Mouse (Mus musculus): ENCODE data around the gene Ccr10. TPM values are rescaled to one million over a fixed set of nuclear protein-coding genes. Genes with fewer than 3 reads are reported as not detected.

The Ccr10 gene
- total RNA-seq, 2 experiments from 2014 or later, result not detected

DNA sequence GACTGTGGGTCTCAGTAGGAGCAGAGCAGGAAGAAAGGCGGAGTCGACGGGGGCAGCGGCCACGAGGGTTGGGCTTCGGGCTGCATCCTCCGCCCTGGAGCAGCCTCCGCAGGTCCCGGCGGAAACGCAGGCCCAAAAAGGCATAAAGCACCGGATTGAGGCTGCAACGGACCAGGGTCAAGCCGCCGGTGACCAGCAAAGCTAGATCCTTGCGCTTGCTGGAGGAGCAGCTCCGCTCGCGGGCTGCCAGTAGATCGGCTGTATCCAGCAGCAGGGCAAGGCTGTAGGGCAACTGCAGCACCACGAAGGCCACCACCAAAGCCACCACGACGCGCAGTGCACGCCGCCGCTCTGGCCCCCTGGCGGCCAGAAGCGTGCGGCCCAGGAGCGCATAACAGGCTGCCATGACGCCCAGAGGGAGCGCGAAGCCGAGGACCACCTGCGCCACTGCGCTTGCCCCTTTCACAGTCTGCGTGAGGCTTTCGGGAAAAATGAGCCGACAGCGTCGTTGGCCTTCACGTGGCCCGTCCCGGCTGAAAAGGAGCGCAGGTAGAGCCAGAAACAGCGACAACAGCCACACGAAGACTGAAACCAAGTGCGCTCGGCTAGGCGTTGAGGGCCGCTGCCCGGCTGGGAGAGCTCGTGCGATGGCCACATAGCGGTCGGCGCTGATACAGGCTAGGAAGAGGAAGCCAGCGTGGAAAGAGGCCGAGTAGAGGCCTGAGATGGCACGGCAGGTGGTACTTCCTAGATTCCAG, 1.4 kb downstream of the Ccr10 start:
- peak overlapping the region; percentile 71 for H3K4me3 ChIP-seq
- intact Hi-C loops (cut with DNase I), result loop anchor here (1.0 to 5.0 kb wide), 3 partner anchors 55 to 192 kb away; partner anchors contain the start of genes Psmc3ip, Retreg3 and Tubg1
- DNase-seq, result peak; percentile 88
- peak overlapping the region; percentile 93 for H3K27ac ChIP-seq
- peak; percentile 98 for TF ChIP-seq CTCF (IDR thresholded peaks at IDR 0.05)

DNA sequence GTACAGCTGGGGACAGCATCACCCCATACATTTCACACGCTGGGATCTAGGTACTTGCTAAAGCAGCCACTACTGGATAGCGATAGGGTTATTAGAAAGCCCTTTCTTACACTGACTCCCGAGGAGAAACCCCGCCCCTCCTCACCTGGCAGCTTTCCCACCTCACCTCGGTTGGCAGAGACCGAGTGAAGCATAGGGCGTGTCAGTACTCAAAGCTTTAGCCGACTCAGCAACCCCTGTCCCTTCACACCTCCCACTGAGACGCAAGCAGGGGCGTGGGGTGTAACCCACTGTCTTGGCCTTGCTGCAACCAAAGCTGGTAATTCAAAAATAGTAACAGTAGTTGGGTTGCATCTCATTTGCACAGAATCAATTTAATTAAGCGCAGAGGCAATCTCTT, 2.1 kb downstream of the Ccr10 start:
- no peak for TF ChIP-seq CTCF (IDR thresholded peaks at IDR 0.05)
- Histone ChIP-seq H3K4me3 (peak overlapping the region; percentile 71), H3K27ac (peak overlapping the region; percentile 93)
- intact Hi-C loops (cut with DNase I), result loop anchor here (1.0 to 5.0 kb wide), 3 partner anchors 54 to 191 kb away; partner anchors contain the start of genes Psmc3ip, Retreg3 and Tubg1
- DNase-seq, result peak; percentile 66

DNA sequence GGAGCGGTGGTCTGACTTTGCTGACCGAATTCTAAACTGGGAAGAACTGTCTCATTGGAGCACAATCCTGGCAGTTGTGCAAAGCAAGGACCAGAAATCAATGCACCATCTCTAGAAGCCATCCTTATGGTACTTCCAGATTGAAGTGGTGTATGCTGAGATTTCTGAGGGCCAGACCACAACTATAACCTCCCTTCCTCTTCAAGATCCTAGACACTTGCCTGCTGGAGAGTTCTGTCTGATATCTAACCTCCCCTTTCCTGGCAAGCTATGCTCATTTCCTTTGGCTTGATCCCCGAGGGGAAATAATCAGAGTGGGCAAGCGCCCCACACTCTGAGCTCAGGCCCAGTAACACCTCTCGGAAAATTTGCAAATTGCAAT, 2.8 kb downstream of the Ccr10 start:
- intact Hi-C loops (cut with DNase I), result loop anchor here (2.0 to 5.0 kb wide), 2 partner anchors 54 to 190 kb away; partner anchors contain the start of genes Retreg3 and Tubg1
- TF ChIP-seq CTCF (IDR thresholded peaks at IDR 0.05), result no peak
- H3K27ac ChIP-seq, result peak overlapping the region; percentile 93
- DNase-seq, result no peak
- H3K4me3 ChIP-seq, result peak overlapping the region; percentile 89

DNA sequence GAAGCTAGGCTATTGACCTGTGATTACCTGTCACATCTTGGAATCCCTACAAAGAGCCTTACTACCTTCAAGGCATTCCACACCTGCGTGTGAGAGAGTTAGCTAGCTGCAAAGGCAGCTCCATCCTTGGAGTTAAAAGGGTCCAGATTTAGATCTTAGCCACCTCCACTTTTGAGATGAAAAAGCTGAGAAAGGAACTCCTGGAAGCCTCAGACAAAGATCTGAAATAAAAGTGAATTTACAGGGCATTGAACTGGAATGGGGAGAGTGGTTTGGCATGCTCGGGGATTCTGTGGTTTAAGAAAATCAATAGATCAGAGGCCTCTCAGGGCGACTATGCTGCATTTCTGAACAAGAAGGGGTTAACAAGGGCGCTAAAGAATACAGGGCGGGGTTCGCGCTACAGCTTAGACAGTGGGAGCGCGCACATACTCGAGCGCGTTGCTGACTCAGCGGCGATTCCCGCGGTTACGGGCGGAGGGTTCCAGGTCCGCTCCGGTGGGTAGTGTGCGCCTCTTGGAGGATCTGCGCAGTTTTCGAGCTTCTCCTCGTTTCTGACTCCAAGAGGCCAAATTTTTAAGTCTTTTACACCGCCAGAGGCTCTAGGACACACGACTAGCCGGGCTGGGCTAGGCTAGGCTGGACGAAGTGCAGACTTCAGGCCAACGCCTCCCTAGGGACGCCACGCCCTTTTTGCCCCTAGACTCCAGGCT, 3.4 kb downstream of the Ccr10 start:
- peak; percentile 79 for DNase-seq
- Histone ChIP-seq H3K27ac (peak overlapping the region; percentile 93), H3K4me3 (peak overlapping the region; percentile 89)
- TF ChIP-seq CTCF (IDR thresholded peaks at IDR 0.05), result no peak
- intact Hi-C loops (cut with DNase I), result loop anchor here (2.0 to 5.0 kb wide), 2 partner anchors 53 to 190 kb away; partner anchors contain the start of genes Retreg3 and Tubg1

DNA sequence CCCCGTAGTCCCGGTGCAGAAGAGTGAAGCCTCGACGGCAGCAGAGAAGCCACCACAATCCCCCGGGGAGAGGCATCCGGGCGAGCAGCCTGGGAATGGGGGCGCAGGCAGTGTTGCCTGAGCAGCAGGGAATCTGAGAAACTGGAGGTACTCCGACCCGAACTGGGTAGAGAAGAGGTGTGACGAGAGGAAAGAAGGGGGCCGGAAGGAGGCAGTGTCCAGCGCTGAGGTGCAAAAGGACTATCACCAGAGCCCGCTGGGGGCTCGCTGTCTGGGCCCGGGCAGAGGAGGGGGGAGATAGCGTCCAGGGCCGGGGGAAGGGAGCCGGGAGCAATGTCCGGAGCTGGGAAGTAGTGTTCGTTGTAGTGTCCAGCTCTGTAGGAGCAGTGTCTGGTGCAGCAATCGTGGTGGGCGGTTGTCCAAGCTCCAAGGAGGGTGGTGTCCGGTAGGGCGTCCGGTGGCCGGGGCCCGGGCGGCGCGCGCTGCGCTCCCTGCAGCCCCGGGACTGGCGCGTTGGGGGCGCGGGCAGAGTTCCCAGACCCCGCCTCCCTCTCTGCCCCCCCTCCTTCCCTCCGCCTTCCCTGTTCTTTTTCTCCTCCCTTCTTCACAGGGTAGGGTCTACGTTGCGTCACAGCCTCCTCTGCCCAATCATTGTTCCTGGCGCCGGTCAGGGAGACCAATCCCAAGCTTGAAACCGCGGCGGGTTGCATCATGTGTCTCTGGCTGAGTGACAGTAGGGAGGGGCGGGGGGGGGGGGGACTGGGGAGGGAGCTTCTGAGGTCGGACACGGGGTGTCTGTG, 4.2 kb downstream of the Ccr10 start, which contains the start of gene Plekhh3:
TSS of gene Plekhh3 (minus strand) at position 541 of the 800 bp plus-strand sequence.
- H3K27ac ChIP-seq, result peak within 1 kb of the TSS; percentile 99
- intact Hi-C loops (cut with DNase I), result loop anchor here (5.0 kb wide), 1 partner anchor 189 kb away; no protein-coding TSS in a partner anchor
- peak; percentile 97 for DNase-seq
- peak; percentile 23 for TF ChIP-seq CTCF (IDR thresholded peaks at IDR 0.05)
- peak within 1 kb of the TSS; percentile 89 for H3K4me3 ChIP-seq

DNA sequence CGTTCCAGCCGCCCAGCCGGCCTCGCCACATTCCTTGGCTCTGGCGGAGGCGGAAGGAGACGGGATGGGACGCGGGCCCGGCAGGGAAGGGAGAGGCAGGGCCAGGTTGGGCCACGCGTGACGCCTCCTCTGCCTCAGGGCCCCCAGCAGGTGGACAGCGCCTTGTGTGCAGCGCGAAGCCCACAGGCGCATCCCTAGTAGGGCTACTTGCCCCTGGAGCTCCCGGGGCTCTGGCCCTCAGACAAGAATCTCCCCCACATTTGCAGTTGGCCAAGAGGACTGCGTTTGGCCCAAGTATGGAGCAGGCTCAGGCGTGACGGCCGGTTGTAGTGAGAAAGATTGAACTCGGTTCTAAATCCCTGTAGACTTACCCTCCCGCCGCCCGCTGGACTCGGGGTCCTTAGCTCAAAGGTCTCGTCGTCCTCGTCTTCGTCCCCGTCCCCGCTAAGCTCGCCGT, 4.9 kb downstream of the Ccr10 start, which contains the start of gene Cntnap1:
TSS of gene Cntnap1 (plus strand) at position 170 of the 457 bp plus-strand sequence.
- H3K4me3 ChIP-seq, result peak within 1 kb of the TSS; percentile 89
- intact Hi-C loops (cut with DNase I), result loop anchor here (5.0 kb wide), 1 partner anchor 188 kb away; no protein-coding TSS in a partner anchor
- DNase-seq, result peak; percentile 93
- H3K27ac ChIP-seq, result peak within 1 kb of the TSS; percentile 99
- no peak for TF ChIP-seq CTCF (IDR thresholded peaks at IDR 0.05)

DNA sequence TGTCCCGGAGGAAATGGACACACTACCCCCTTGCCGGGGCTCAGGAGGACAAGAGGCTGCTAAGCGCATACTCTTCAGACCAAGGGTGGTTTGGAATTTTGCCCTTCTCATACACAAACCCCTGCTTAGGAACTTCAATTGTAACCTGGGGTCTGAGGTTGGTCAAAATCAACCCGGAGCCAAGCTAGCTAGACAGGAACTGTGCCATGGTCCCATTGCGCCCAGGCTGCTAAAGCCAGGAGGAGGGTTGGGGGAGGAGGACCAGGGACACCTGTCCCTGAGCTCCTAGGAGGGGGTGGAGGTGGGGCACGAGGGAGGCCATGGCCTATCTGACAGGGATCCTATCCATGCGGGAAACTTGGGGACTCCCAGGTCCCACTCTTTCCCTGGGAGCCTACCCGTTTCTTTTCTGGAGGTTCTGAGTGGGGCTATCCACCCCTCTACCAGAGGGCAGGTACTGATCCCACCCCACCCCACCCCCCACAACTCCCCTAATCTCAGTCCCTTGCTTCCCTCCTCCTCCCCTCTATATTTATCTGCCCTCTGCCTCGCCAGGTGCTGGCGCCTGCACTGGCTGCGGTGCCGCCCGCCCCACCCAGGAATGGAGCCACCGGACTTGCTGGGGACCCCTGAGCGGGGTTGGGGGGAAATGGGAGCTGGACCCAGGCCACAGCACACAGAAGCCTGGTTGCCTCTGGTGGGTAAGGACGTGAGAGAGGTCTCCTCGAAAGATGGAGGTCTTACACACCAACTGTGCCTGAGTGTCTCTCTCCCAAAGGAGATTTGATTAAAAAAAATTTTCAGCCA, 5.7 kb downstream of the Ccr10 start:
- peak; percentile 82 for DNase-seq
- no peak for TF ChIP-seq CTCF (IDR thresholded peaks at IDR 0.05)
- H3K27ac ChIP-seq, result peak overlapping the region; percentile 99

DNA sequence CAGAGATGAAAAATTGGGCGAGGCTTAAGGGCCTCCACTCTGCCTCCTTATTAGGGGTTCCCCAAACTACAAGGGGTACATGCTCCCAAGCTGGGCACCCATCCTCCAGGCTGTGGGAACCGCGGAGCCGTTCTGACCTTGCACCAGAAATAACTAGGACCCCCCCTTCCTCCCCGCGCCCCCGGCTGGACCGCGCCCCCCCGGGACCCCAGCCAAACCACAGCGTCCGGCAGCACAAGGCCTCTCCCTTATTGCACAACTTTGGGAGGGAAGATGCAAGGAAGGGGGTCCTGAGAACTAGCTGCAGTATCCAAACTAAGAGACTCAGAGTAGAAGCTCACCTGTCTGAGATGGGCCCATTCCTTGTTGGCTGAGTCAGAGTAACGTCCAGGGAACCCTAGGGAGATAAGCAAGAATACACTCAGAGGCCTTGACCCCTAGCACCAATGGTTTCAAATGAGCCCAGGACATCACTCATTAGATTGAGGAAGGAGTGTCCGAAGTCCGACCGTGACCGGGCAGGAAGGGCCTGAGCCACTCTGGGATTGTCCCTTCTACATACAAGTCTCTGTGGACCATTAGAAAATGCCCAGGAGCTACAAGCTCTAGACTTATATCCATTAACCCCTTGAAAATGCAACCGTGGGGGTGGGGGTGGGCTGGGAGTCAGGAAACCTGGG, 6.8 kb downstream of the Ccr10 start:
- peak overlapping the region; percentile 99 for H3K27ac ChIP-seq
- peak; percentile 79 for DNase-seq
- peak overlapping the region; percentile 89 for H3K4me3 ChIP-seq
- intact Hi-C loops (cut with DNase I), result loop anchor here (2.0 kb wide), 1 partner anchor 38 kb away; no protein-coding TSS in a partner anchor
- no peak for TF ChIP-seq CTCF (IDR thresholded peaks at IDR 0.05)

More for the DNA sequence above, 5.7 kb downstream of the Ccr10 start:
- peak overlapping the region; percentile 89 for H3K4me3 ChIP-seq
- intact Hi-C loops (cut with DNase I), result loop anchor here (2.0 to 5.0 kb wide), 2 partner anchors 39 to 187 kb away; no protein-coding TSS in a partner anchor

DNA sequence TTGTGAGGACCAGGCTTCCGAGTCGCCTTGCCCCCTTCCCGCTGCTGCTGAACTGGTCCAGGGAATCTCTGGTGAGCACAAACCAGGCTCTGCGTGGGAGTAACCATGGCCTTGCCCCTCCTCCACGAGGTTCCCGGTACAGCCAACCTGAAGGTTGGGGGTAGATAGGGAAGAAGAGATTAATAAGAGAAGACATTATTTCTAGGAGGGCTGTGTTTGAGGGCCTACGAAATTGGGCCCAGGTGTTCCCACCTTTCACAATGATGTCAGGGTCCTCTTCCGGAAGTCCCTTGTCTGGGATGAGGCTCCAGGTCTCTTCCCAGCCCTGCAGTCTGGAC, 7.3 kb downstream of the Ccr10 start:
- intact Hi-C loops (cut with DNase I), result loop anchor here (2.0 kb wide), 1 partner anchor 37 kb away; no protein-coding TSS in a partner anchor
- peak overlapping the region; percentile 89 for H3K4me3 ChIP-seq
- no peak for DNase-seq

DNA sequence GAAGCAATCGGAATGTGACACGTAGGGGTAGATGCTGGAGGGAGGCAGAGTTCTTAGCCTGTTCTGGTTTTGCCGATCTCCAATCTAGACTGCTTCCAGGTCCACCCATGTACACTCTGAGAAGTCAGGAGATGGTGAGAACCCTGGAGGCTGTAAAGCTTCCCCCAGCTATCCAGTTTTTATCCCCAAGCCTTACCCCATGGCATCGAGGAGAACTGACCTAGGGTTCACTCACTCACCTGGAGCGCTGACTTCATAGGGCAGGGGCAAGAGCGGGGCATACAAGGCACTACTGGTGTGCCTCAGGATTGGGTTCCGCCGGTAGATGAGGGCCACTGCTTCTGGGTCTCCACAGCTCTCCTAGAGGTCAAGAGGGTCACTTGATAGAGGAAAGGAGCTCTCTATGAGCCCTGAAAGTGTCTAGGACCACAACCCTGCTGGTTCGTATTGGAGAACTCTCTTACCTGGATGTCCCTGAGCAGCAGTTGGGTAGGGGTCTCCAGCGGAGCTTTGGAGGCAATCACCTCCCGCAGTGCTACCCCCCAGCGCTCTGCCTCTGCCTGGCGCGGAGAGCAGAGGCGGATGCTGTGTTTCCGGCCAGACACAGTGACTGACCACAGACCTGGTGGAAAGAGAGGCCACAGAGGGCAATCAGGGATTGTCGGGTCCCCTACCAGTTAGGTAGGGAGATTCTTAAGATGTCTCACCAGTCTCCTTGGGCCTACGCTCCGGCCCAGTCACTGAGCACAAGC, 7.9 kb downstream of the Ccr10 start:
- no peak for DNase-seq
- intact Hi-C loops (cut with DNase I), result no loop called here
- TF ChIP-seq CTCF (IDR thresholded peaks at IDR 0.05), result no peak
- peak overlapping the region; percentile 99 for H3K27ac ChIP-seq
- peak overlapping the region; percentile 89; the same call in 1 of the 2 replicates for H3K4me3 ChIP-seq

More for the DNA sequence above, 7.3 kb downstream of the Ccr10 start:
- peak overlapping the region; percentile 99 for H3K27ac ChIP-seq
- no peak for TF ChIP-seq CTCF (IDR thresholded peaks at IDR 0.05)

Data from gastrocnemius, adult 2 months (tissue).